In the genomic region with DNA sequence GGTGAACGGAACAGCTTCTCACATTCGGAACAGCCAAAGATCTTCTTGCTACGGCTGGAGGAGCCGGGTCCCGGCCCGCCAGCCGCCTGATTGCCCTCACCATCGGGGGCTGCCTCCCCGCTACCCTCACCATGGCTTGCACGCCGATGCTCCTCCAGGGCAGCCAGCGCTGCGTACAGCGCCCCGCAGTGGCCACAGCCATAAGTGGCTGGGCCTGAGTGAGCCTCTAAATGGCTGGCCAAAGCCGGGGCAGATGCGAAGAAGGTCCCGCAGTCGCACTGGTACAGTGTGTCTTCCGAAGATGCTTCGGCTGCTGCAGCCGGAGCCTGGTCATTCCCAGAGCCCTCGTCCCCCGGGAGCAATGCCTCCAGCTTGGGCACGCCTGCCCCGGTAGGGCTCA, we compare ENCODE assay signal across 18 mouse cellular contexts. TPM values are rescaled to one million over a fixed set of nuclear protein-coding genes. Genes with fewer than 3 reads are reported as not detected.
A peak's percentile ranks its signal among the peaks of the same experiment; 100 is the strongest.
DNase-seq lines count a peak whose midpoint lies in the region; ATAC-seq and TF ChIP-seq lines count a peak whose summit lies in the region.
"Had no signal": no experiment of that assay in that cellular context is flagged by ENCODE, and none has a peak within 500 bp of the region (broad histone marks: within the 10 kb centered on the region; RNA-seq: fewer than 3 reads in every experiment).

No protein-coding gene starts in this region.

- H3K4me3 ChIP-seq in kidney, embryonic 16.5 days (ENCODE audit: low read length) = no peak overlapping the region
- H3K4me3 ChIP-seq in midbrain, embryonic 13.5 days (replicated peaks) = no peak overlapping the region
- H3K4me3 ChIP-seq in midbrain, embryonic 15.5 days = no peak overlapping the region
- no peak overlapping the region for H3K4me3 ChIP-seq in stomach, postnatal 0 days (ENCODE audit: low read depth, low read length)
- H3K4me3 ChIP-seq: gastrocnemius, adult 2 months; heart, embryonic 13.5 days had no signal

- no peaks in the 10 kb centered on the region for H3K9me3 ChIP-seq in kidney, embryonic 16.5 days (ENCODE audit: low read length)
- H3K9me3 ChIP-seq in midbrain, embryonic 13.5 days = no peaks in the 10 kb centered on the region
- H3K9me3 ChIP-seq in midbrain, embryonic 15.5 days = no peaks in the 10 kb centered on the region
- no peaks in the 10 kb centered on the region for H3K9me3 ChIP-seq in stomach, postnatal 0 days (ENCODE audit: control insufficient read depth, low read length)
- H3K9me3 ChIP-seq: heart, embryonic 13.5 days had no signal

- 0 out of 2 replicates have a peak, but pooled peaks have one; percentile 13 for ATAC-seq in kidney, embryonic 16.5 days (ENCODE audit: low FRiP score, low TSS enrichment)
- ATAC-seq in midbrain, embryonic 13.5 days = peak; percentile 31; the same call in 1 of the 2 replicates
- no peak for ATAC-seq in midbrain, embryonic 15.5 days (replicated peaks)
- ATAC-seq in stomach, postnatal 0 days (ENCODE audit: low FRiP score, low TSS enrichment) = no peak
- ATAC-seq: hindbrain, embryonic 16.5 days had no signal

- H3K4me2 ChIP-seq in kidney, embryonic 16.5 days (replicated peaks; ENCODE audit: low read depth, low read length) = no peak overlapping the region
- H3K4me2 ChIP-seq in midbrain, embryonic 13.5 days (replicated peaks) = no peak overlapping the region
- no peak overlapping the region for H3K4me2 ChIP-seq in midbrain, embryonic 15.5 days
- H3K4me2 ChIP-seq in stomach, postnatal 0 days (replicated peaks; ENCODE audit: low read depth) = no peak overlapping the region
- H3K4me2 ChIP-seq: heart, embryonic 13.5 days had no signal

- peaks cover 67% of the 10 kb centered on the region for H3K36me3 ChIP-seq in kidney, embryonic 16.5 days (ENCODE audit: insufficient read depth, low read length)
- H3K36me3 ChIP-seq in midbrain, embryonic 13.5 days = peaks cover 72% of the 10 kb centered on the region
- peaks cover 60% of the 10 kb centered on the region for H3K36me3 ChIP-seq in midbrain, embryonic 15.5 days (replicated peaks)
- peaks cover 47% of the 10 kb centered on the region for H3K36me3 ChIP-seq in stomach, postnatal 0 days (ENCODE audit: control insufficient read depth, insufficient read depth, low read length)

- DNase-seq in kidney, postnatal 14 days = no peak
- peak; percentile 77 for DNase-seq in R1 (ENCODE audit: low read depth, low spot score)
- no peak for DNase-seq in stomach, postnatal 0 days (ENCODE audit: low spot score)
- no peak for DNase-seq in lung, adult 18-20 months
- DNase-seq: cerebellum, adult 2 months; gastrocnemius, adult 2 months; heart, adult 11 months; kidney, adult 18-20 months; kidney, postnatal 10 days; thymus, postnatal 25 days had no signal

- peak; percentile 16; the same call in 1 of the 2 replicates for TF ChIP-seq CTCF in stomach, postnatal 0 days (IDR thresholded peaks at IDR 0.05; ENCODE audit: low read depth)

- no peak overlapping the region for H3K27ac ChIP-seq in kidney, embryonic 16.5 days (ENCODE audit: low read length)
- H3K27ac ChIP-seq in midbrain, embryonic 13.5 days = no peak overlapping the region
- H3K27ac ChIP-seq in midbrain, embryonic 15.5 days = no peak overlapping the region
- H3K27ac ChIP-seq in stomach, postnatal 0 days (replicated peaks) = no peak overlapping the region
- H3K27ac ChIP-seq: gastrocnemius, adult 2 months; heart, embryonic 13.5 days had no signal

- no peak overlapping the region for H3K9ac ChIP-seq in kidney, embryonic 16.5 days (replicated peaks; ENCODE audit: low read length)
- no peak overlapping the region for H3K9ac ChIP-seq in midbrain, embryonic 13.5 days (replicated peaks)
- no peak overlapping the region for H3K9ac ChIP-seq in midbrain, embryonic 15.5 days
- H3K9ac ChIP-seq in stomach, postnatal 0 days (ENCODE audit: low read length) = no peak overlapping the region
- H3K9ac ChIP-seq: heart, embryonic 13.5 days had no signal

- 95% methylated on average over 23 of the region's 26 CpGs for WGBS in kidney, embryonic 16.5 days
- WGBS in midbrain, embryonic 13.5 days = 96% methylated on average over 26 of the region's 26 CpGs
- 96% methylated on average over 26 of the region's 26 CpGs for WGBS in midbrain, embryonic 15.5 days
- WGBS in stomach, postnatal 0 days = 95% methylated on average over 26 of the region's 26 CpGs

- no peaks in the 10 kb centered on the region for H3K27me3 ChIP-seq in kidney, embryonic 16.5 days (ENCODE audit: insufficient read depth, low read length)
- no peaks in the 10 kb centered on the region for H3K27me3 ChIP-seq in midbrain, embryonic 13.5 days
- H3K27me3 ChIP-seq in midbrain, embryonic 15.5 days (replicated peaks) = no peaks in the 10 kb centered on the region
- H3K27me3 ChIP-seq in stomach, postnatal 0 days (ENCODE audit: control insufficient read depth, insufficient read depth, low read length) = no peaks in the 10 kb centered on the region
- H3K27me3 ChIP-seq: heart, embryonic 13.5 days had no signal

- H3K4me1 ChIP-seq in kidney, embryonic 16.5 days (ENCODE audit: insufficient read depth, low read length) = 0 out of 2 replicates have a peak, but pooled peaks cover 2% of the 10 kb centered on the region
- H3K4me1 ChIP-seq in midbrain, embryonic 13.5 days (replicated peaks) = 0 out of 2 replicates have a peak, but pooled peaks cover 3% of the 10 kb centered on the region
- peaks cover 1% of the 10 kb centered on the region; the same call in 1 of the 2 replicates for H3K4me1 ChIP-seq in midbrain, embryonic 15.5 days
- H3K4me1 ChIP-seq in stomach, postnatal 0 days (replicated peaks; ENCODE audit: control insufficient read depth, insufficient read depth) = no peaks in the 10 kb centered on the region

- no peak for TF ChIP-seq EP300 in stomach, postnatal 0 days (optimal IDR thresholded peaks at IDR 0.05)

RNA-seq across cellular contexts. Expression of a gene that starts 6.0 kb away (rescaled TPM):
- polyA plus RNA-seq in kidney, embryonic 16.5 days (2015; fragmentation: Nextera tagmentation; extraction: Ambion mirVana) = 14.4 and 15.2 TPM in 2 replicates
- 8.6 and 8.9 TPM in 2 replicates for polyA plus RNA-seq in midbrain, embryonic 13.5 days (2015; fragmentation: Nextera tagmentation; extraction: Ambion mirVana)
- polyA plus RNA-seq in midbrain, embryonic 15.5 days (2015; fragmentation: Nextera tagmentation; extraction: Ambion mirVana) = 7.1 and 7.7 TPM in 2 replicates
- polyA plus RNA-seq in stomach, postnatal 0 days (2015; fragmentation: Nextera tagmentation; extraction: Ambion mirVana) = 14.0 and 16.3 TPM in 2 replicates

RNA-seq across cellular contexts. Expression of a gene that starts 6.3 kb away (rescaled TPM):
- 41.9 and 44.2 TPM in 2 replicates for polyA plus RNA-seq in kidney, embryonic 16.5 days (2015; fragmentation: Nextera tagmentation; extraction: Ambion mirVana)
- polyA plus RNA-seq in midbrain, embryonic 13.5 days (2015; fragmentation: Nextera tagmentation; extraction: Ambion mirVana) = 42.0 and 51.1 TPM in 2 replicates
- polyA plus RNA-seq in midbrain, embryonic 15.5 days (2015; fragmentation: Nextera tagmentation; extraction: Ambion mirVana) = 41.3 and 48.8 TPM in 2 replicates
- 14.9 and 17.8 TPM in 2 replicates for polyA plus RNA-seq in stomach, postnatal 0 days (2015; fragmentation: Nextera tagmentation; extraction: Ambion mirVana)

RNA-seq across cellular contexts. Expression of a gene that starts 7.1 kb away (rescaled TPM):
- 1.7 and 1.9 TPM in 2 replicates for polyA plus RNA-seq in kidney, embryonic 16.5 days (2015; fragmentation: Nextera tagmentation; extraction: Ambion mirVana)
- polyA plus RNA-seq in midbrain, embryonic 13.5 days (2015; fragmentation: Nextera tagmentation; extraction: Ambion mirVana) = 0.89 and 1.3 TPM in 2 replicates
- polyA plus RNA-seq in midbrain, embryonic 15.5 days (2015; fragmentation: Nextera tagmentation; extraction: Ambion mirVana) = 1.2 TPM in 1 of 2 replicates, not detected in the other
- polyA plus RNA-seq in stomach, postnatal 0 days (2015; fragmentation: Nextera tagmentation; extraction: Ambion mirVana) = 3.3 and 3.7 TPM in 2 replicates
- polyA plus RNA-seq: C2C12; cerebellum, adult 2 months; embryonic facial prominence, embryonic 11.5 days; heart, embryonic 13.5 days; liver, adult 2 months had no signal

RNA-seq across cellular contexts. Expression of a gene that starts 11.9 kb away (rescaled TPM):
- 6.6 and 7.6 TPM in 2 replicates for polyA plus RNA-seq in kidney, embryonic 16.5 days (2015; fragmentation: Nextera tagmentation; extraction: Ambion mirVana)
- polyA plus RNA-seq in midbrain, embryonic 13.5 days (2015; fragmentation: Nextera tagmentation; extraction: Ambion mirVana) = 5.7 and 7.9 TPM in 2 replicates
- polyA plus RNA-seq in midbrain, embryonic 15.5 days (2015; fragmentation: Nextera tagmentation; extraction: Ambion mirVana) = 8.0 and 8.4 TPM in 2 replicates
- 2.2 and 2.3 TPM in 2 replicates for polyA plus RNA-seq in stomach, postnatal 0 days (2015; fragmentation: Nextera tagmentation; extraction: Ambion mirVana)

RNA-seq across cellular contexts. Expression of a gene that starts 12.1 kb away (rescaled TPM):
- 27.1 and 30.3 TPM in 2 replicates for polyA plus RNA-seq in kidney, embryonic 16.5 days (2015; fragmentation: Nextera tagmentation; extraction: Ambion mirVana)
- polyA plus RNA-seq in midbrain, embryonic 13.5 days (2015; fragmentation: Nextera tagmentation; extraction: Ambion mirVana) = 25.8 and 30.1 TPM in 2 replicates
- polyA plus RNA-seq in midbrain, embryonic 15.5 days (2015; fragmentation: Nextera tagmentation; extraction: Ambion mirVana) = 64.9 and 67.8 TPM in 2 replicates
- 13.6 and 14.6 TPM in 2 replicates for polyA plus RNA-seq in stomach, postnatal 0 days (2015; fragmentation: Nextera tagmentation; extraction: Ambion mirVana)

Comparison
In these comparisons a context has a peak if more than half of its experiments do, and no peak if none do; other contexts are left out.
1. ATAC-seq: peak in kidney, embryonic 16.5 days (single experiment) and midbrain, embryonic 13.5 days (single experiment); none in midbrain, embryonic 15.5 days (single experiment) and stomach, postnatal 0 days (single experiment).